Mouse (Mus musculus) bone marrow macrophage, adult 2 months (primary cell): ENCODE measurements around the gene Creb1.

Experiments used
- CTCF ChIP-seq: IDR thresholded peaks from 2 replicates; pipeline ENCODE4 v1.5.1; 2012; ENCODE audit warnings: low read depth, mild to moderate bottlenecking, low read length, moderate library complexity
- POLR2A ChIP-seq: IDR thresholded peaks from 2 replicates; pipeline ENCODE4 v1.6.1; 2012; ENCODE audit warnings: mild to moderate bottlenecking, low read depth, low read length, borderline replicate concordance

- TF ChIP-seq POLR2A (no peak), CTCF (no peak)
Observed at GRCm38 (mm10) chr1:64501382-64502140, 30.9 kb upstream of the Creb1 start.
